ENCODE assay signal across 15 mouse cellular contexts in the genomic region with DNA sequence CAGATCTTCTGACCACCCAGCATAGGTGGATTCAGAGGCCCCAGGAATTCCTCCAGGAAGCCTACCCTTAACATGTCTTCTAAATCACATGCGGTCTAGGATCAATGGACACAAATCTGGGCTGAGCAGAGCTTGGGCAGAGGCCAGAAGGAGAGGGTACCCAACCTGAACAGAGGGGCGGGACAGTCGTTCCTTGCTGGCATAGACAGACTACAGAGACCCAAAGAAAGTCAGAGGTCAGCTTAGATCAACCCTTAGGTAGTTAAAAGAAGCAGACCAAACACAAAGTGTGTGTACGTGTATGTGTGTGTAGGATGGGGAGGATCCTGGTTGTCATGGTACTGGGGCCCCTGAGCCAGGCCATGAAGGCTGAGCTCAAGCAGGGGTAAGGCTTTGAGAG.
DNase-seq lines count a peak whose midpoint lies in the region; ATAC-seq lines count a peak whose summit lies in the region.
"Had no signal": no experiment of that assay in that cellular context is flagged by ENCODE, and none has a peak within 500 bp of the region (broad histone marks: within the 10 kb centered on the region; RNA-seq: fewer than 3 reads in every experiment).

No protein-coding gene starts in this region.

- H3K9me3 ChIP-seq in heart, embryonic 13.5 days = peaks cover 8% of the 10 kb centered on the region
- H3K9me3 ChIP-seq in midbrain, embryonic 11.5 days (ENCODE audit: control insufficient read depth, low read length) = no peaks in the 10 kb centered on the region; the same call in 1 of the 2 replicates
- H3K9me3 ChIP-seq in midbrain, embryonic 15.5 days = no peaks in the 10 kb centered on the region
- no peaks in the 10 kb centered on the region for H3K9me3 ChIP-seq in midbrain, embryonic 13.5 days

- H3K36me3 ChIP-seq in heart, embryonic 13.5 days = no peaks in the 10 kb centered on the region
- no peaks in the 10 kb centered on the region for H3K36me3 ChIP-seq in midbrain, embryonic 11.5 days (ENCODE audit: control insufficient read depth, insufficient read depth, low read length)
- no peaks in the 10 kb centered on the region for H3K36me3 ChIP-seq in midbrain, embryonic 15.5 days (replicated peaks)
- no peaks in the 10 kb centered on the region for H3K36me3 ChIP-seq in midbrain, embryonic 13.5 days

- no peak overlapping the region for H3K9ac ChIP-seq in heart, embryonic 13.5 days
- H3K9ac ChIP-seq in midbrain, embryonic 11.5 days (ENCODE audit: low read length) = no peak overlapping the region
- H3K9ac ChIP-seq in midbrain, embryonic 15.5 days = no peak overlapping the region
- no peak overlapping the region for H3K9ac ChIP-seq in midbrain, embryonic 13.5 days (replicated peaks)

- no peak overlapping the region for H3K4me3 ChIP-seq in heart, embryonic 13.5 days
- no peak overlapping the region for H3K4me3 ChIP-seq in midbrain, embryonic 11.5 days (ENCODE audit: low read depth, low read length)
- H3K4me3 ChIP-seq in midbrain, embryonic 15.5 days = no peak overlapping the region
- H3K4me3 ChIP-seq in midbrain, embryonic 13.5 days (replicated peaks) = no peak overlapping the region
- H3K4me3 ChIP-seq: erythroblast, embryonic 14.5 days had no signal

- 79% methylated on average over 4 of the region's 4 CpGs for WGBS in heart, embryonic 13.5 days
- 66% methylated on average over 4 of the region's 4 CpGs for WGBS in midbrain, embryonic 11.5 days
- WGBS in midbrain, embryonic 15.5 days = 71% methylated on average over 4 of the region's 4 CpGs
- 76% methylated on average over 4 of the region's 4 CpGs for WGBS in midbrain, embryonic 13.5 days

- DNase-seq in heart, postnatal 4 days = no peak
- no peak for DNase-seq in midbrain, embryonic 11.5 days (ENCODE audit: low spot score, missing footprints)
- DNase-seq in kidney, adult 9 months = peak; percentile 69
- no peak for DNase-seq in spleen, adult 12 weeks (ENCODE audit: low spot score)
- no peak for DNase-seq in adrenal gland, postnatal 14 days
- DNase-seq: adrenal gland, adult 2 months; gastrocnemius, postnatal 10 days; heart, postnatal 14 days; lung, adult 2 months; spleen, adult 18-20 months had no signal

- ATAC-seq in heart, embryonic 13.5 days (ENCODE audit: extremely low read depth, insufficient number of reproducible peaks, low FRiP score, low TSS enrichment) = no peak
- ATAC-seq in midbrain, embryonic 11.5 days (ENCODE audit: low FRiP score) = peak; percentile 53
- ATAC-seq in midbrain, embryonic 15.5 days (replicated peaks) = no peak
- peak; percentile 48; the same call in 1 of the 2 replicates for ATAC-seq in midbrain, embryonic 13.5 days
- ATAC-seq: Patski had no signal

- H3K27me3 ChIP-seq in heart, embryonic 13.5 days (replicated peaks) = 0 out of 2 replicates have a peak, but pooled peaks cover 3% of the 10 kb centered on the region
- H3K27me3 ChIP-seq in midbrain, embryonic 11.5 days (ENCODE audit: control insufficient read depth, insufficient read depth, low read length) = no peaks in the 10 kb centered on the region
- H3K27me3 ChIP-seq in midbrain, embryonic 15.5 days (replicated peaks) = no peaks in the 10 kb centered on the region
- no peaks in the 10 kb centered on the region for H3K27me3 ChIP-seq in midbrain, embryonic 13.5 days
- H3K27me3 ChIP-seq: Patski had no signal

- no peak overlapping the region for H3K4me2 ChIP-seq in heart, embryonic 13.5 days
- no peak overlapping the region for H3K4me2 ChIP-seq in midbrain, embryonic 11.5 days
- no peak overlapping the region for H3K4me2 ChIP-seq in midbrain, embryonic 15.5 days
- no peak overlapping the region for H3K4me2 ChIP-seq in midbrain, embryonic 13.5 days (replicated peaks)

- H3K4me1 ChIP-seq in heart, embryonic 13.5 days = peaks cover 6% of the 10 kb centered on the region; the same call in 1 of the 2 replicates
- H3K4me1 ChIP-seq in midbrain, embryonic 11.5 days (ENCODE audit: control insufficient read depth, insufficient read depth, low read length) = peaks cover 6% of the 10 kb centered on the region; the same call in 1 of the 2 replicates
- no peaks in the 10 kb centered on the region for H3K4me1 ChIP-seq in midbrain, embryonic 15.5 days
- peaks cover 6% of the 10 kb centered on the region for H3K4me1 ChIP-seq in midbrain, embryonic 13.5 days (replicated peaks)

- 0 out of 2 replicates have a peak overlapping the region, but pooled peaks have one; percentile 4 for H3K27ac ChIP-seq in heart, embryonic 13.5 days (replicated peaks)
- peak overlapping the region; percentile 6; the same call in 1 of the 2 replicates for H3K27ac ChIP-seq in midbrain, embryonic 11.5 days (ENCODE audit: low read depth, low read length)
- no peak overlapping the region for H3K27ac ChIP-seq in midbrain, embryonic 15.5 days
- H3K27ac ChIP-seq in midbrain, embryonic 13.5 days = no peak overlapping the region

Comparison
In these comparisons a context has a peak if more than half of its experiments do, and no peak if none do; other contexts are left out.
1. ATAC-seq: peak in midbrain, embryonic 11.5 days (single experiment) and midbrain, embryonic 13.5 days (single experiment); none in heart, embryonic 13.5 days (single experiment) and midbrain, embryonic 15.5 days (single experiment).
2. H3K27ac ChIP-seq: peak in heart, embryonic 13.5 days (single experiment) and midbrain, embryonic 11.5 days (single experiment); none in midbrain, embryonic 15.5 days (single experiment) and midbrain, embryonic 13.5 days (single experiment).